Mouse (Mus musculus) kidney, adult 2 months (tissue): Measurements from ENCODE around the gene Spop. TPM values are rescaled to one million over a fixed set of nuclear protein-coding genes. Genes with fewer than 3 reads are reported as not detected.
A peak's percentile ranks its signal among the peaks of the same experiment; 100 is the strongest.

ENCODE experiments used
- DNase-seq: peaks from one replicate; pipeline ENCODE4 v3.0.0; 2021
- H3K27ac ChIP-seq: fragments of 200-500 bp; 2 replicates; pipeline ENCODE4 v1.5.1; 2012; ENCODE audit warnings: low read depth, low read length, control low read depth, inconsistent platforms; ENCODE audit not compliant: insufficient read depth
- H3K27me3 ChIP-seq: fragments of 200-500 bp; replicated peaks from 2 replicates; pipeline ENCODE4 v1.6.1; 2012; ENCODE audit warnings: mild to moderate bottlenecking, moderate library complexity, low read length, inconsistent platforms; ENCODE audit not compliant: control insufficient read depth, insufficient read depth
- H3K36me3 ChIP-seq: fragments of 200-500 bp; 2 replicates; pipeline ENCODE4 v1.6.1; 2012; ENCODE audit warnings: mild to moderate bottlenecking, moderate library complexity, low read length, inconsistent platforms; ENCODE audit not compliant: control insufficient read depth, insufficient read depth
- H3K4me1 ChIP-seq: fragments of 200-500 bp; 2 replicates; pipeline ENCODE4 v1.6.1; 2011; ENCODE audit warnings: low read length; ENCODE audit not compliant: control insufficient read depth, insufficient read depth
- H3K4me3 ChIP-seq: fragments of 200-500 bp; 2 replicates; pipeline ENCODE4 v1.5.1; 2011; ENCODE audit warnings: mild to moderate bottlenecking, low read depth, low read length, control low read depth; ENCODE audit not compliant: insufficient read depth
- CTCF ChIP-seq: fragments of 200-500 bp; conservative IDR thresholded peaks from 2 replicates; pipeline ENCODE4 v1.5.1; 2011; ENCODE audit warnings: low read depth, mild to moderate bottlenecking, control low read depth, low read length, moderate library complexity, mixed read lengths; ENCODE audit not compliant: insufficient read depth, insufficient read length
- POLR2A ChIP-seq: fragments of 200-500 bp; IDR thresholded peaks from one replicate; pipeline ENCODE4 v1.6.1; 2011; ENCODE audit warnings: low read depth, low read length, control low read depth
- WGBS: fragments of 180-500 bp; shearing (Covaris S2); methylation state at CpG from one replicate; pipeline ENCODE4 v1.1.7; 2018; 5-methylcytosine and 5-hydroxymethylcytosine counted together
- polyA plus RNA-seq: library from polyadenylated mRNA; depleted of rRNA; stranded (reverse); fragments of >200 nt; gene quantifications from 2 replicates; pipeline ENCODE4 v1.2.3, GENCODE M21; 2012

Spop gene
- polyA plus RNA-seq, 1 experiment: 66.4 TPM

DNA sequence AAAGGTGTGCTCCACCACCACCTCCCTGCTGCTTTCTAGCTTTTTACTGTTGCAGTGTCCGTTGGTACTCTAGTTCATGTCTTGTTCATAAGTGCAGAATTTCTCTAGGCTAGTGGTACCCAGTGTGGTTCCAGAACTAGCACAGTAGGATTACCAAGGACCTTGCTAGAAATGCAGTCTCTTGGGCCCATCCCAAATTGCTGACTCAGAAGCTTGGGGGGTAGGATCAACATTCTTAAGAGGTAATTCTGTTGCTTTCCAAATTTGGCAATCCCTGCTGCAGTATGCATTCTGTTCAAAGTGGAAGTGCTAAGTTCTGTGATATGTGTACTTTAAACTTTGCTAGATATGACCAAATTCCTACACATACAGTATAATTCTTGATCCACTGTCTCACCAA, 53.9 kb downstream of the Spop start:
- TF ChIP-seq POLR2A (no peak), CTCF (no peak)
- WGBS: 89% methylated on average over 1 of the region's 1 CpGs
- no peak overlapping the region for H3K27ac ChIP-seq
- no peaks in the 10 kb centered on the region for H3K4me1 ChIP-seq
- no peaks in the 10 kb centered on the region for H3K27me3 ChIP-seq
- no peak for DNase-seq
- peaks cover 4% of the 10 kb centered on the region; the same call in 1 of the 2 replicates for H3K36me3 ChIP-seq
- H3K4me3 ChIP-seq: no peak overlapping the region

DNA sequence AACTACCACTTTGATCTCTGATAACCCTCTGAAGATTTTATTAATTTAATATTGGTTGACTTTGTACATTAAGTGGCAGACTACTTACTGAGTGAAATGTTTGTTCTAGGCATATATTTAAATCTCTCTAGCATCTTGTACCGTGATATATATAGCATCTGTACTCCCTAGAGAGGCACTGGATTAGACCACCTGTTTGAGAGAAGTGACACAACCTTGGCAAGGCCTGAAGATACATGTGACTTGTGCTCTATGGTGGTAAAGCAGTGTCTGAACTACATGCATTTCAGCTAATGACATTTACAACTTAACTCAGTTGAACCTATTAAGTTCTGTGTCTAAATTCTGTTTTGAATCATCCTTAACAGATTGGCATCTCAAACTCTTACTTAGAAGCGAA, 59.1 kb downstream of the Spop start:
- peaks cover 6% of the 10 kb centered on the region for H3K36me3 ChIP-seq
- no peak overlapping the region for H3K27ac ChIP-seq
- TF ChIP-seq CTCF (no peak), POLR2A (no peak)
- H3K4me3 ChIP-seq: no peak overlapping the region
- WGBS: 85% methylated on average over 2 of the region's 2 CpGs
- no peaks in the 10 kb centered on the region for H3K27me3 ChIP-seq
- no peak for DNase-seq
- no peaks in the 10 kb centered on the region for H3K4me1 ChIP-seq

DNA sequence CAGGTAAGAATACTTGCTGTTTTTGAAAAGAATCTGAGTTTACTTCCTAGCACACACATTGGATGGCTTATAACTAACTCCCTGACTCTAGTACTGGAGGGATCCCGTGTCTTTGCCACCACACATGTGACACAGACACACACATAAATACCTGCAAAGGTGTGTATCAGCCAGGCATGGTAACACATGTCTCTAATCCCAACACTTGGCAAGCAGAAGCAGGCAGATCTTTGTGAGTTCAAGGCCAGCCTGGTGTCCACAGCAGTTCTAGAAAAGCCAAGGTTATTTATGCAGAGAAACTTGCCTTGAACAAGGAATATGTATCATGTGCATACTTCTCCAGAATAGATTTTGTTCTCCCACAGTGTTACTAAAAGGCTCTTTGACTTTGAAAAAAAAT, 59.6 kb downstream of the Spop start:
- TF ChIP-seq POLR2A (no peak), CTCF (no peak)
- no peak for DNase-seq
- Histone ChIP-seq H3K4me1 (no peaks in the 10 kb centered on the region), H3K27me3 (no peaks in the 10 kb centered on the region), H3K27ac (no peak overlapping the region), H3K36me3 (peaks cover 6% of the 10 kb centered on the region), H3K4me3 (no peak overlapping the region)
- 94% methylated on average over 1 of the region's 1 CpGs for WGBS

DNA sequence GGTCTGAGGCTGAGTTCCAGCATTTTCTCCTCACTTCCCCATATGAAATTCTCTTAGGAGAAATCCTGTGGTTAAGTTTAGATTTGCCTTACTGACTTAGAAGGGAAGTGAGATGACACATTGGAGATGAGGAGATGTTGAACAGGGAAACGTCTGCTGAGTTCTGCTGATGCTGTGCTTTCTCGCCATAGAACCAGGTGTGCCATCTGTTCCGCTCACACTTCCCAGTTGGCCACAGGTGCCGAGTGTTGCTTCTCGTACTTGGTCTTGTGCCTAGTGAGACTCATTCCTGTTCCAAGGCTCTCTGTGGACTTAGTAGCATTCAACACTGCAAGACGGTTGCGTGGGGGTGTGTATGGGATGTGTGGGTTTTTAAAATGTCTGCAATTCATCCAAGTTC, 62.4 kb downstream of the Spop start:
- TF ChIP-seq CTCF (no peak), POLR2A (no peak)
- DNase-seq: no peak
- Histone ChIP-seq H3K27ac (no peak overlapping the region), H3K4me3 (no peak overlapping the region), H3K36me3 (peaks cover 6% of the 10 kb centered on the region), H3K4me1 (peaks cover 2% of the 10 kb centered on the region; the same call in 1 of the 2 replicates), H3K27me3 (no peaks in the 10 kb centered on the region)
- 81% methylated on average over 7 of the region's 7 CpGs for WGBS

DNA sequence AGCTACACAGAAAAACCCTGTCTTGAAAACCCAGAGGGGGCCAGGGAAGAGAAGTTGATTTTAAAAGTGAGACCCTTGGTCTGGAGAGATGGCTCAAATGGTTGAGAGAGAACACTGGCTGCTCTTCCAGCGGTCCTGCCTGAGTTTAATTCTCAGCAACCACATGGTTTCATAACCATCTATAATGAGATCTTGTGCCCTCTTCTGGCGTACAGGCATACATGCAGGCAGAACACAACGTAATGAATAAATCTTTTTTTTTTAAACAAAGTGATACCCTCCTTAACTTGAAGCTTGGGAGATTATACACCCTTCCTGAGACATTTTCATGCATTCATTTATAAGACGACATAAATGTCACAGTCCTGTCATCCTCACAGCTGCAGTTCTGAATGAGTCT, 65.6 kb downstream of the Spop start:
- Histone ChIP-seq H3K27ac (no peak overlapping the region), H3K27me3 (no peaks in the 10 kb centered on the region), H3K36me3 (peaks cover 1% of the 10 kb centered on the region), H3K4me1 (peaks cover 2% of the 10 kb centered on the region; the same call in 1 of the 2 replicates), H3K4me3 (no peak overlapping the region)
- TF ChIP-seq POLR2A (no peak), CTCF (0 out of 2 replicates have a peak, but pooled peaks have one; percentile 5)
- WGBS: 90% methylated on average over 4 of the region's 4 CpGs
- no peak for DNase-seq

DNA sequence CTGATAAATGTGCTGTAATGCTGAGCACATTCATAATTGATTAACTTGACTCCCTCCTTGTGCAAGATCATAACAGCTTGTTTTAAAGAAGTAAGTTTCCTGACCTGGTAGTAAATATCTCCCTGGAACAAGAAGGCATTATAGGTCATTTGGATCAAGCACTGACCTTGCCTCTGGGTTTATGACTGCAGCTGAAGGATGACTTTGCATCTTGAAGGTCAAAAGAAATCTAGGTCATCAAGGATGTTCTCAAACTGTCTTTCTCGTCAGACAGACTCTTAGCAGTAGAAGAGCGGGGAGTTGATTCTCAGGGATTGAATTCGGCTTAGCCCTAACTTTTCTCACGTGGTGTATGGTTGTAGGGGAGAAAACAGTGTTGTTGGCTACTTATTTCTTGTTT, 66.8 kb downstream of the Spop start:
- H3K36me3 ChIP-seq: peaks cover 2% of the 10 kb centered on the region
- DNase-seq: peak; percentile 12
- H3K4me1 ChIP-seq: peaks cover 2% of the 10 kb centered on the region; the same call in 1 of the 2 replicates
- 78% methylated on average over 4 of the region's 4 CpGs for WGBS
- no peak overlapping the region for H3K27ac ChIP-seq
- no peak overlapping the region for H3K4me3 ChIP-seq
- no peaks in the 10 kb centered on the region for H3K27me3 ChIP-seq
- no peak for TF ChIP-seq CTCF

DNA sequence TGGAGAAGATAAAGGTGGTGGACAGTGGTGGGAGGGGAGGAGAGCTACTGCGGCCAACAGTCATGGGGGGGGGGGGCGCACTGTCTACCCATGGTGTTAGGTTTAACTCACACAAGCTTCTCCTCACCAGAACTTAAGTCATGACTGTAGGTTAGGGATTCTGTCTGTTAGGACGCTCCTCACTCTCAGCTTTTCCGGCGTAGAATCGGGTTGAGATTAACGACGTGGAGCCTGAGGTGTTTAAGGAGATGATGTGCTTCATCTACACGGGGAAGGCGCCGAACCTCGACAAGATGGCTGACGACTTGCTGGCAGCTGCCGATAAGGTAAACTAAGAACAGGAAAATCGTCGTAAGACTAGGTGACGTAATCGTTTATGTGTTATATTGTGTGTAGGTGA, 71.8 kb downstream of the Spop start:
- H3K27me3 ChIP-seq: no peaks in the 10 kb centered on the region
- DNase-seq: no peak
- peaks cover 1% of the 10 kb centered on the region for H3K36me3 ChIP-seq
- H3K4me1 ChIP-seq: peaks cover 1% of the 10 kb centered on the region; the same call in 1 of the 2 replicates
- no peak overlapping the region for H3K27ac ChIP-seq
- 78% methylated on average over 18 of the region's 18 CpGs for WGBS
- TF ChIP-seq CTCF (no peak), POLR2A (no peak)
- H3K4me3 ChIP-seq: no peak overlapping the region

DNA sequence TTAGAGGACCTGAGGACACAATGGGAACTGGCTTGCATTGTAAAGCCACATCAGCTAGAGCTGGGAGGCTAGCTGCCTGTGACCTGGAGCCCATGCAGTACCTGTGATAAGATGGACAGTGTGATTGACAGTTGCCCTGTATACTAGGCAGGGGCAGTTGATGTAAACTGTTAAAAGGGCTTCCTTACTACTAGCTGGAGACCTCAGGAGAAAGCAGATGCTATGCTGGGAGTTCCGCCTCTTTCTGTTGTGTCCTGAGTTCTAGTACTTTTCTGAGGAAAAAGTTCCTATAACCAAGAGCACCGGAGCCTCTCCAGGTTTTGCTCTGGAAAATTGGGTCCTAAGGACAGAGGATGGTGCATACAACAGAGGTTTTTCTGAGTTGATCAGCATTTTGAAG, 73.4 kb downstream of the Spop start:
- WGBS: 98% methylated on average over 2 of the region's 2 CpGs
- Histone ChIP-seq H3K4me3 (no peak overlapping the region), H3K4me1 (no peaks in the 10 kb centered on the region), H3K27ac (no peak overlapping the region), H3K27me3 (no peaks in the 10 kb centered on the region), H3K36me3 (peaks cover 8% of the 10 kb centered on the region)
- no peak for DNase-seq
- TF ChIP-seq CTCF: no peak
- TF ChIP-seq POLR2A: no peak
